Mouse (Mus musculus) megakaryocyte, embryonic 14.5 days (primary cell): ENCODE data around the gene Hipk2. TPM values are rescaled to one million over a fixed set of nuclear protein-coding genes. Genes with fewer than 3 reads are reported as not detected.

Source experiments
- H3K27me3 ChIP-seq: replicated peaks from 2 replicates; pipeline ENCODE3; 2012; ENCODE audit warnings: inconsistent platforms
- H3K36me3 ChIP-seq: replicated peaks from 2 replicates; pipeline ENCODE3; 2012; ENCODE audit warnings: low read length, inconsistent platforms, mixed read lengths
- H3K4me1 ChIP-seq: 2 replicates; pipeline ENCODE4 v1.6.1; 2012; ENCODE audit warnings: inconsistent platforms
- H3K4me3 ChIP-seq: replicated peaks from 2 replicates; pipeline ENCODE3; 2012; ENCODE audit warnings: moderate library complexity, mild to moderate bottlenecking, inconsistent platforms
- H3K9me3 ChIP-seq: 2 replicates; pipeline ENCODE4 v1.6.1; 2012; ENCODE audit warnings: inconsistent platforms
- FLI1 ChIP-seq: IDR thresholded peaks from 2 replicates; pipeline ENCODE4 v1.6.1; 2012; ENCODE audit warnings: low read length, inconsistent platforms, mixed read lengths
- GATA1 ChIP-seq: IDR thresholded peaks from 3 replicates; pipeline ENCODE4 v1.6.1; 2012; ENCODE audit warnings: mixed read lengths, low read length, inconsistent platforms, borderline replicate concordance
- polyA plus RNA-seq: library from polyadenylated mRNA; stranded (reverse); fragments of >175 nt; gene quantifications from 2 replicates; pipeline ENCODE4 v1.2.3, GENCODE M21; 2012; ENCODE audit warnings: low replicate concordance; ENCODE audit not compliant: insufficient read depth

Gene Hipk2
- polyA plus RNA-seq, 1 experiment: 102 TPM

DNA sequence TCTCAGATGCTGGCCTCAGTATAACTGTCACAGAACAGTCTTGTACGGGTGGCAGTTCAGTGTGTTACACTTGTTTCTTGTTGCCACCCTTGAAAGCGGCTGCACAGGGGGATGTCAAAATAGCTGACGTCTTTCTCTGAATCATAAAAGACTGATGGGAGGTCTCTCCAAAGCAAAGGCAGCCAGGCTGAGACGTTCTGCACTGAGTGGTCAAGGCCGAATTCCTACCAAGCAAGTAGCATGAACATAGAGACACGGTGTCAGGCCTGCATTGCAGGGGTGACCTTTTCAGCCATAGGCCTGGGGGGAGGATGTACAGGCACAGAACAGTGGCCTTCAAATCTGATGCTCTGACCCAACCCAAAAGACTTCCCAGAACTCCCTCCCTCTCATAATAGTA, 30.0 kb upstream of the Hipk2 start:
- Histone ChIP-seq H3K36me3 (no peaks in the 10 kb centered on the region), H3K4me1 (peaks cover 55% of the 10 kb centered on the region)
- no peak for TF ChIP-seq FLI1
- no peak for TF ChIP-seq GATA1

DNA sequence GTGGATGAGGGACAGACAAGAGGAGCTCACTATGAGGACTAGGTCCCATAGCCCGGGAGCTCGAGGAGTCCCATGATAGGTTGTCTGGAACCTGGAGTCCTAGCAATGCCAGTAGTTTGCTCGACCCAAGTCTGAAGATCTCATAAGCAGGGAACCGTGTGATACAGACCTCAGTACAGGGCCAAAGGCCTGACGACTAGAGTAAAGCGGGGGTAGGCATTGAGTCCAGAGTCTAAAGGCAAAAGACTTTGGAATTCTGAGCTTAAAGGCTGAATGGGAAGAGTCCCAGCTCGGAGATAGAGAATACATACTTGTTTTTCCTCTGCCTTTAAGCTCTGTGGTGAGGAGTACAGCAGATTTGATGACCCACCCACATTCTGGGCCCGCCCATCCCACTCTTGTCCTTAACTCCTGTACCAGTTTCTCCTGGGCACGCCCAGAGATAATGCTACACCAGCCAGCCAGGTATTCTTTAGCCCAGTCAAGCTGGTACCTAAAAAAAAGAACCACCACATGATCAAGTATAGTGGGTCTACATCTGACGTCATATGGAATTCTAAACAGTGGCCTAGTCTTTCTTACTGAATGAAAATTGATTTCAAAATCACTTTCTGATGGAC, 27.0 kb upstream of the Hipk2 start:
- Histone ChIP-seq H3K4me1 (peaks cover 59% of the 10 kb centered on the region), H3K4me3 (no peak overlapping the region), H3K9me3 (no peaks in the 10 kb centered on the region), H3K36me3 (no peaks in the 10 kb centered on the region), H3K27me3 (no peaks in the 10 kb centered on the region)
- TF ChIP-seq GATA1 (no peak), FLI1 (no peak)

More for the DNA sequence above, 30.0 kb upstream of the Hipk2 start:
- H3K9me3 ChIP-seq: no peaks in the 10 kb centered on the region
- peaks cover 2% of the 10 kb centered on the region for H3K27me3 ChIP-seq
- H3K4me3 ChIP-seq: no peak overlapping the region

DNA sequence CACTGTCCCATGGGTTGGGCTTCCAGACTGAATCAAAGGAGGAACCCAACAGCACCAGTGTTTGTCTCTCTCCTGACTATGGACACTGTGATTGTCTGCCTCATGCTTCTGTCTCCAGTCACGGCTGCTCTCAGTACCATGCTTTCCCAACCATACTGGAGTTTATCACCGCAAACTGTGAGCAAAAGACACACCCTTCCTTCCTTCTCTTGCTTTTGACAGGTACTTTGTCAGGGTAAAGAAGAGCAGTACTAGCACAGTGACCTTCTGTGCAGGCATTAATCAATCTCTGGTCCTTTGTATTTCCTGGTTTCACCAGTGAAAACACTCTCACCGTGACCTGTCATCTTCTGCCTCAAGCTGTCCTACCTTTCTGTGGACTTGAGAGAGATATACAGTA, 25.7 kb upstream of the Hipk2 start:
- no peak for TF ChIP-seq GATA1
- no peak for TF ChIP-seq FLI1
- no peaks in the 10 kb centered on the region for H3K27me3 ChIP-seq
- H3K36me3 ChIP-seq: no peaks in the 10 kb centered on the region
- no peaks in the 10 kb centered on the region for H3K9me3 ChIP-seq
- H3K4me1 ChIP-seq: peaks cover 72% of the 10 kb centered on the region
- H3K4me3 ChIP-seq: peak overlapping the region; percentile 34

DNA sequence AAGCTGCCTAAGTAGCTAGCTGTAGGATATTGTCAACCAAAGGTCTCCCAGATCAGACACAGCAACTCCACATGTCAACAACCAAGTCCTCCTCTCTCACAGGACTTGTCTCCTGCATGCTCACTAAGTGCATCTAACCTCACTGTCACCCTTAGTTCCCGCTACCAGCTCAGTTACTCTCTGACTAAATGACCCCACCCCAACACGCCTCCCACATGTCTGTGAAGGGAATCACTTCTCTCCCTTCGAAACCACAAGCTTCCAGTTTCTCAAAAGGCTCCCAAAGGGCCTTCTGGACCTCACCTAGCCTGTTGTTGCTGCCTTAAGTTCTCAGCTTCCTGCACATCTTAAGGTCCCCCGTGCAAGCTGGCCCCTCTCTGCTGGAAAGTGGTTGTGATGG, 25.2 kb upstream of the Hipk2 start:
- Histone ChIP-seq H3K27me3 (no peaks in the 10 kb centered on the region), H3K36me3 (no peaks in the 10 kb centered on the region), H3K9me3 (no peaks in the 10 kb centered on the region), H3K4me3 (peak overlapping the region; percentile 71), H3K4me1 (peaks cover 77% of the 10 kb centered on the region)
- no peak for TF ChIP-seq FLI1
- no peak for TF ChIP-seq GATA1

DNA sequence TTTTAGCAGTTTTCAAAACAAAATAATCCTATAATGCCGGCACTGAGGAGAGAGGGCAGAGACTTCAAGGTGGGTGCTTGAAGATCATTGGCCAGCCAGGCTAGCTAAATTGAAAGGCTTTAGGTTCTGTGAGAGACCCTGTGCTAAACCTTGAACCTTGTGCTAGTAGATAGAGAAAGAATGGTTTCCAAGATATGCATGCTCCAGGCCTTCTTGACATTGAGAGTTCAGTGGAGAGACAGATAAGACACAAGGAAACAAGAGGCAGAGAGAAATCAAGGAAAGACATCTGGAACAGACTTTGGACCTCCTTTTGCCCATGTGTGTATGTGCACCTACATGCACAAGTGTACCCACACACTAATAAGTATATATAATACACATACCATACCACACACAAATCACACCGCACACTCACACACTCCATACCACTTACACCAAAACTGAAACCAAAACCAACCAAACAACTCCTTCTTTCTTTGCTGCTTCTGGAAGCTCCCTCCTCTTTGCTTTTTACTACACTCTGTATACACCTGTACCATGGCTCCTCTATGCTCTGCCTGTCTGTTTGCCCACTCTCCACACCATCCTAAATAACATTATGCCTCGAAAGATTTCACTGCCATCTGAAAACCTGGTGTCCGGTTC, 24.6 kb upstream of the Hipk2 start:
- H3K4me3 ChIP-seq: peak overlapping the region; percentile 71
- TF ChIP-seq FLI1 (no peak), GATA1 (no peak)
- H3K4me1 ChIP-seq: peaks cover 80% of the 10 kb centered on the region
- no peaks in the 10 kb centered on the region for H3K36me3 ChIP-seq
- no peaks in the 10 kb centered on the region for H3K27me3 ChIP-seq
- no peaks in the 10 kb centered on the region for H3K9me3 ChIP-seq

DNA sequence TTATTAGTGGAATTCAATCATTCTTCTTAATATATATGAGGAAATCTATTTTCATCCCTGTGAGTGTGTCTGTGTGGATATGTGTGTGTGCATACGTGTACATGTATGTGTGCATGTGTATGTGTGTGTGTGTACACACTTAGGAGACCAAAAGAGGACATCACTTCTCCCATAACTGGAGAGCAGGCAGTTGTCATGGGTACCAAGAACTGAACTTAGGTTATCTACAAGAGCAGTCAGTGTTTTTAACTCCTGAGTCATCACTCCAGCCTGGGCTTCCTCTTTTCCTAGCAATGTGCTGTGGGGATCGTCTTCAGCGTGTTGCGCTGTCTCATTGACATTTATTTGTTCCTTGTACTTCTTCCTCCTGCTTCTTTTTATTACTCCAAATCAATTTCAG, 24.1 kb upstream of the Hipk2 start:
- H3K4me1 ChIP-seq: peaks cover 83% of the 10 kb centered on the region
- peak overlapping the region; percentile 71 for H3K4me3 ChIP-seq
- H3K36me3 ChIP-seq: no peaks in the 10 kb centered on the region
- H3K9me3 ChIP-seq: no peaks in the 10 kb centered on the region
- TF ChIP-seq GATA1: peak; percentile 20; the same call in 1 of the 3 replicates
- no peak for TF ChIP-seq FLI1
- H3K27me3 ChIP-seq: no peaks in the 10 kb centered on the region

DNA sequence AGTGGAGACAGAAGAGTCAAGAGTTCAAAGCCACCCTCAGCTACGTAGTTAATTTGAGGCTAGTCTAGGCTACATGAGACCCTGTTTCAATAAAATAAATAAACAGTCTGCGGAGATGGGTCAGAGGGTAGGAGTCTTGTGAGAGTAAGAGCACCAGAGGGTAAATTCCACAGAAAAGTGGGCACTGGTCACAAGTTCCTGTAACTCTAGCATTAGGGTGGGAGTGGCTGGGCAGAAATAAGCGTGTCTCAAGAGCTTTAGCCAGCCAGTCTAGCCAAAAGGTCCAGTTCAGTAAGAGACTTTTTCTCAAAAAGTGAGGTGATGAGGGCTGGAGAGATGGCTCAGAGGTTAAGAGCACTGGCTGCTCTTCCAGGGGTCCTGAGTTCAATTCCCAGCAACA, 17.6 kb upstream of the Hipk2 start:
- H3K9me3 ChIP-seq: no peaks in the 10 kb centered on the region
- H3K27me3 ChIP-seq: no peaks in the 10 kb centered on the region
- peaks cover 85% of the 10 kb centered on the region for H3K4me1 ChIP-seq
- TF ChIP-seq GATA1 (no peak), FLI1 (no peak)
- no peak overlapping the region for H3K4me3 ChIP-seq
- peaks cover 2% of the 10 kb centered on the region for H3K36me3 ChIP-seq

DNA sequence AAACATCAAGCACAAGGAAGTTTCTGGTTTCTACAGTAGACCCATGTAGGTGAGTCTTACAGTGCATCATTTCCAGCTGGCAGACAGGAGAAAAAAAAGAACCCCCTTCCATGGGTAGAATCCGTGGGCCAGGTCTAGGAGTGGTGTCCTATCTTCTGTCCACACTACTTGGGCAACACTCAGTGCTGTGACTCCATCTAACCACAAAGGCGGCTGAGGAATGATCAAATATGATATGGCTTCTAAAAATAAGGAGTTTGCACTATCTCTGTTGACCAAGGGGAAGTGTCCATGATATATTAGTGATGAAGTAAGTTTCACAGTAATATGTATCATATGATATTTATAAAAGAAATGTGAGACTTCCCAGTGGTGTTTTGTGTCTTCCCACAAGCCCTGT, 16.1 kb upstream of the Hipk2 start:
- TF ChIP-seq GATA1: no peak
- no peak for TF ChIP-seq FLI1
- Histone ChIP-seq H3K27me3 (no peaks in the 10 kb centered on the region), H3K4me3 (no peak overlapping the region), H3K4me1 (peaks cover 78% of the 10 kb centered on the region), H3K36me3 (peaks cover 2% of the 10 kb centered on the region), H3K9me3 (no peaks in the 10 kb centered on the region)

DNA sequence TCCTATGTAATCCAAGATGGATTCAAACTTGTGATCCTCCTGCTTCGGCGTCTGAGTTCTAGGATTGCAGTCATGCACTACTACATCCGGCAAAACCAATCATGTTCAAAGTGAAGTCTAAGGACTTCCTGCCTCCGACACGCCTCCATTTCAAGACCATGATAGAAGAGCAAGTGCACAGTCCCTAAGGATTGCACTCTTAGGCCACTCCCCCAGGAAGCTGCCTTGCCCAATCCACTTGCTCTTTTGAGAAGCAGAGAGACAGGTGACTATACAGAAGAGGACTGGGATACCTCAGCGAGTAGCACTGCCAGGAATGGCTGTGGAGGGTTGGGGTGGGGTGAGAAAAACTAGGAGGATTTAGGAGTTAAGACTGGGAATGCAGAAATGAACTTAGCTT, 13.2 kb upstream of the Hipk2 start:
- H3K27me3 ChIP-seq: no peaks in the 10 kb centered on the region
- no peak overlapping the region for H3K4me3 ChIP-seq
- H3K36me3 ChIP-seq: peaks cover 2% of the 10 kb centered on the region
- H3K9me3 ChIP-seq: no peaks in the 10 kb centered on the region
- TF ChIP-seq FLI1 (no peak), GATA1 (no peak)
- H3K4me1 ChIP-seq: peaks cover 72% of the 10 kb centered on the region

DNA sequence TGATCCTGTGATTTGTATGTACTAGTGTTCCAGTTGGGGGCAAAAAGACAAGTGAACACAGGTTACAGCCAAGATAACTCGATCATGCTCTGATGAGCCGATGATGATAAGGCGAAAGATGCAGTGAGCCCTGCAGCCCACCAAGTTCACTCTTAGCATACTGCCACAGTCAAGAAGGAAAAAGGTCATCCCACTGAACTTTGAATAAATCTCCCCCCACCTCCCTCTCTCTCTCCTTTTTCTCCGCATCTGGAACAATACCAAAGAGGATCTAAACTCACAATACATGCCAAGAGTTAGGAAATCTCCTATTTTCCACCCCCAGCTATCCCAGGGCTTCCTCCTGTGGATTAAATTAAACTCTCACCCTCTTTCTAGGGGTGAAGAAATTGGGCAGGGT, 11.5 kb upstream of the Hipk2 start:
- TF ChIP-seq FLI1 (no peak), GATA1 (no peak)
- Histone ChIP-seq H3K4me1 (peaks cover 76% of the 10 kb centered on the region), H3K27me3 (no peaks in the 10 kb centered on the region), H3K4me3 (no peak overlapping the region), H3K9me3 (no peaks in the 10 kb centered on the region), H3K36me3 (peaks cover 2% of the 10 kb centered on the region)

DNA sequence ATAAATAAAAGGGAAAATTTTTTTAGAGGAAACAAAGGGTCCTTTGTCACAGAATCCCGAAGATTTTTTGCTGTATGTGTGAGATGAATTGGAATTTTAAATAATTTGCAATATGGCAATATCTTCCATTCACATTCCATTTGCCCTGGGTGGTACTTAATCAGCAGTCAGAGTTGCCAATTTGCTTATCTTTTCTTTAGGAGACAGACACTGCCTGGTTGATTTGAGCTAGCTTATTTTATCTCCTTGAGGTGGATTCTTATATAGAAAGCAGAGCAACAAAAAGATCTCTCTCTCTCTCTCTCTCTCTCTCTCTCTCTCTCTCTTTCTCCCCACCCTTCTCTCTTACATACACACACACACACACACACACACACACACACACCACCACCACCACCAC, 9.2 kb upstream of the Hipk2 start:
- peaks cover 2% of the 10 kb centered on the region for H3K36me3 ChIP-seq
- no peak overlapping the region for H3K4me3 ChIP-seq
- H3K4me1 ChIP-seq: peaks cover 65% of the 10 kb centered on the region
- H3K27me3 ChIP-seq: no peaks in the 10 kb centered on the region
- H3K9me3 ChIP-seq: no peaks in the 10 kb centered on the region
- TF ChIP-seq GATA1 (no peak), FLI1 (no peak)
